Mouse (Mus musculus): ENCODE data around the gene Gm38655. TPM values are rescaled to one million over a fixed set of nuclear protein-coding genes. Genes with fewer than 3 reads are reported as not detected.

The Gm38655 gene
- total and polyA plus RNA-seq, 3 experiments: not detected

DNA sequence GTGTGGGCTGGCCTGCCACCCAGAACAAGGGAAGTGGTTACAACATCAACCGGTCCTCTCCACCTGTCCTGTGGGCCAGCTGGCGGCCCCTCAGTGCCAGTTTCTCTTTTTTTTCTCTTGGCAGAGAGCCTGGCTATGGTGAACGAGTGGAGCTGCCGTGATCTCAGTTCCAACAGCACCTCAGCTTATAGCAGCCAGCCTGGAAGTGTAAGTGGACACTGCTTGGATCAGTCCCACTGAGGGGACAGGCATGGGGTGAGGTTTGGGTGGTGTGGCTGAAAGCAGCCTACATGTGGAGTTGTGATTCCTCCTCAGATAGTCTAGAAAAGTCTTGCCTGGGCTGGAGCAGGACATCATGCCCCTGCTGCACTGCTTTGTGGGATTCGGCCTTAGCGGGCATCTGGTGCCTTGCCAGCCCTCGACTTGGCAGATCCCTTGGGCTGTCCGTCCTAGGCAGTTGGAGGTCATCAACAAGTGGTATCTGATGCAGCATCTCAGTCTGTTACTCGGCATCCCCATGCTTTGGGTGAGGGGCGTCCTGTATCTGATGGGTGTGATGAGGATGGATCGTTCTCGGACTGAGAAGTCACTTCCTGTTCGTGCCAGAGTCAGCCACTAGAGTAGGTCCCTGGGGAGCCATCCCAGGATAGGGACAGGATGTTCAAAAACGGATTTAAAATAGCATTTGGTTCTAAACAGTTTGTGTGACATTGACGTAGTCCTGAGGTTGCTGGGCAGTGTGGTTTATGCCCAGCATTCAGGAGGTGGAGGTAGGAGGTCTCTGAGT is 35.6 kb upstream of the Gm38655 start:
- Histone ChIP-seq H3K9ac (ENCODE audit: insufficient read depth, low read depth) (no peak overlapping the region), H3K4me3 (replicated peaks in 1 of 3; ENCODE audit: low read depth in 2 of 3, low read length in 2 of 3, poor library complexity in 1 of 3) (no peak overlapping the region), H3K4me2 (ENCODE audit: insufficient read depth, low read depth, poor library complexity, severe bottlenecking) (no peak overlapping the region), H3K27ac (ENCODE audit: insufficient read depth, low read depth) (no peak overlapping the region), H3K79me2 (replicated peaks; ENCODE audit: control insufficient read depth, extremely low read depth, insufficient read depth, poor library complexity, severe bottlenecking) (no peaks in the 10 kb centered on the region), H3K36me3 (replicated peaks in 1 of 2; ENCODE audit: control insufficient read depth in 1 of 2, insufficient read depth in 1 of 2, low read length in 1 of 2) (peaks cover 72 to 92% of the 10 kb centered on the region in 2 experiments), H3K4me1 (ENCODE audit: control insufficient read depth in 1 of 2, insufficient read depth in 2 of 2) (peaks cover 4 to 16% of the 10 kb centered on the region in 2 experiments; a peak in 2 of 4 replicates), H3K27me3 (replicated peaks) (no peaks in the 10 kb centered on the region), H3K9me3 (replicated peaks; ENCODE audit: low read length) (no peaks in the 10 kb centered on the region)
- in situ Hi-C loops (cut with MboI; ENCODE audit: low pct_ligation_motif_present, low pct_unique_long_range_greater_than_20kb, low sequenced_read_pairs): no loop called here
- DNase-seq (ENCODE audit: extremely low read depth): peak; percentile 50
- TF ChIP-seq TBP (conservative IDR thresholded peaks at IDR 0.05; ENCODE audit: low read depth, low read length) (no peak), JUND (conservative IDR thresholded peaks at IDR 0.05; ENCODE audit: low read depth, low read length) (no peak), CTCF (conservative IDR thresholded peaks at IDR 0.05 in 1 of 2, IDR thresholded peaks at IDR 0.05 in 1 of 2; ENCODE audit: low read depth in 2 of 2, low read length in 2 of 2) (no peak), USF1 (IDR thresholded peaks at IDR 0.05; ENCODE audit: low read depth, low read length) (no peak), SMC3 (IDR thresholded peaks at IDR 0.05; ENCODE audit: low read depth, low read length) (no peak), TCF12 (IDR thresholded peaks at IDR 0.05; ENCODE audit: low read depth, low read length) (no peak), MAFK (IDR thresholded peaks at IDR 0.05; ENCODE audit: insufficient replicate concordance, low read length) (no peak), ZNF384 (IDR thresholded peaks at IDR 0.05; ENCODE audit: low read depth, low read length) (no peak), CHD1 (IDR thresholded peaks at IDR 0.05; ENCODE audit: low read depth, low read length) (no peak), ZMIZ1 (IDR thresholded peaks at IDR 0.05; ENCODE audit: low read depth, low read length) (no peak), MXI1 (IDR thresholded peaks at IDR 0.05; ENCODE audit: low read depth, low read length) (no peak), BHLHE40 (IDR thresholded peaks at IDR 0.05; ENCODE audit: low read depth, low read length) (no peak), JUN (IDR thresholded peaks at IDR 0.05; ENCODE audit: insufficient read depth, low read depth, low read length) (no peak), POLR2AphosphoS2 (IDR thresholded peaks at IDR 0.05; ENCODE audit: low read depth, low read length) (no peak), ZKSCAN1 (IDR thresholded peaks at IDR 0.05; ENCODE audit: borderline replicate concordance, low read depth, low read length) (no peak), PAX5 (IDR thresholded peaks at IDR 0.05; ENCODE audit: low read length) (no peak), ZC3H11A (IDR thresholded peaks at IDR 0.05; ENCODE audit: low read depth, low read length) (no peak)
- dilution Hi-C loops (cut with MboI; ENCODE audit: extremely low pct_ligation_motif_present, extremely low pct_unique_long_range_greater_than_20kb, low sequenced_read_pairs): no loop called here

DNA sequence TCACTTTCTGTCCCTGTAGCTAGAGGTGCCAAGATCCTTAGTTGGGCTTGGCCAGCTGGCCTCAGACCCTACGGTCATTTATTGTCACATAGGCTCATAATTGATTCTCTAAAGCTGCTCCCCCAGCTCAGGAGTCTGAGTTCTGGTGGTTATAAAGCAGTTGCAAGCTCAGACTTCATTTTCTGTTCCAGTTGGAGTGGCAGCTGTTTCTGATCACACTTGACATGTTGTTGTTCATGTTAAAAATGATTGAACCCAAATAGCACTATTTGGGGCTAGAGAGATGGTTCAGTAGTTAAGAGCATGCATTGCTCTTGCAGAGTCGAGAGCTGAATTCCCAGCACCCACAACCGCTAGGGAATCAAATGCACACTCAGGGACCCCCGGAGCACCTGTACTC is 34.7 kb upstream of the Gm38655 start:
- TF ChIP-seq UBTF (IDR thresholded peaks at IDR 0.05; ENCODE audit: low read depth, low read length) (no peak), NELFE (IDR thresholded peaks at IDR 0.05; ENCODE audit: low read depth, low read length) (no peak), TBP (conservative IDR thresholded peaks at IDR 0.05; ENCODE audit: low read depth, low read length) (no peak), PAX5 (IDR thresholded peaks at IDR 0.05; ENCODE audit: low read length) (no peak)
- no peak for DNase-seq (ENCODE audit: extremely low read depth)
- peaks cover 4 to 16% of the 10 kb centered on the region in 2 experiments; a peak in 2 of 4 replicates for H3K4me1 ChIP-seq (ENCODE audit: control insufficient read depth in 1 of 2, insufficient read depth in 2 of 2)
- H3K9ac ChIP-seq (ENCODE audit: insufficient read depth, low read depth): no peak overlapping the region
- no peaks in the 10 kb centered on the region for H3K9me3 ChIP-seq (replicated peaks; ENCODE audit: low read length)
- no peaks in the 10 kb centered on the region for H3K27me3 ChIP-seq (replicated peaks)
- dilution Hi-C loops (cut with MboI; ENCODE audit: extremely low pct_ligation_motif_present, extremely low pct_unique_long_range_greater_than_20kb, low sequenced_read_pairs) (no loop called here), in situ Hi-C loops (cut with MboI; ENCODE audit: low pct_ligation_motif_present, low pct_unique_long_range_greater_than_20kb, low sequenced_read_pairs) (no loop called here)
- no peak overlapping the region for H3K4me3 ChIP-seq (replicated peaks in 1 of 3; ENCODE audit: low read depth in 2 of 3, low read length in 2 of 3, poor library complexity in 1 of 3)
- H3K79me2 ChIP-seq (replicated peaks; ENCODE audit: control insufficient read depth, extremely low read depth, insufficient read depth, poor library complexity, severe bottlenecking): no peaks in the 10 kb centered on the region
- H3K36me3 ChIP-seq (replicated peaks in 1 of 2; ENCODE audit: control insufficient read depth in 1 of 2, insufficient read depth in 1 of 2, low read length in 1 of 2): peaks cover 73 to 92% of the 10 kb centered on the region in 2 experiments
- no peak overlapping the region for H3K27ac ChIP-seq (ENCODE audit: insufficient read depth, low read depth)
- H3K4me2 ChIP-seq (ENCODE audit: insufficient read depth, low read depth, poor library complexity, severe bottlenecking): no peak overlapping the region

Data from CH12.LX (cell line).